Mouse (Mus musculus): ENCODE results near the gene Scamp1. TPM values are rescaled to one million over a fixed set of nuclear protein-coding genes. Genes with fewer than 3 reads are reported as not detected.
A peak's percentile ranks its signal among the peaks of the same experiment; 100 is the strongest.

Gene Scamp1
- total RNA-seq, 2 experiments from 2014 or later: 14.7 to 18.6 TPM

- peak in 1 of 2 experiments; percentile 28 for DNase-seq
- intact Hi-C loops (cut with DNase I): loop anchor here (1.0 kb wide), 1 partner anchor 74 kb away; the partner anchor contains the start of gene Ap3b1
Measured at GRCm38 (mm10) chr13:94284543-94285269, 951 bp downstream of the Scamp1 start.

GRCm38 (mm10) chr13:94279420-94279819 lies 6.2 kb downstream of the Scamp1 start:
- intact Hi-C loops (cut with DNase I): no loop called here

GRCm38 (mm10) chr13:94271284-94271683 lies 14.4 kb downstream of the Scamp1 start:
- DNase-seq: no peak
- intact Hi-C loops (cut with DNase I): no loop called here

More at GRCm38 (mm10) chr13:94279420-94279819, 6.2 kb downstream of the Scamp1 start:
- no peak for DNase-seq

- DNase-seq: no peak
- intact Hi-C loops (cut with DNase I): no loop called here
Measured at GRCm38 (mm10) chr13:94268201-94268600, 17.5 kb downstream of the Scamp1 start.

- DNase-seq: no peak
- intact Hi-C loops (cut with DNase I): no loop called here
Measured at GRCm38 (mm10) chr13:94267190-94267589, 18.5 kb downstream of the Scamp1 start.

- no peak for DNase-seq
- intact Hi-C loops (cut with DNase I): no loop called here
Measured at GRCm38 (mm10) chr13:94266530-94266929, 19.1 kb downstream of the Scamp1 start.

GRCm38 (mm10) chr13:94265291-94265690 lies 20.4 kb downstream of the Scamp1 start:
- DNase-seq: no peak
- intact Hi-C loops (cut with DNase I): no loop called here

- DNase-seq: no peak
- intact Hi-C loops (cut with DNase I): no loop called here
Measured at GRCm38 (mm10) chr13:94263943-94264342, 21.7 kb downstream of the Scamp1 start.

- intact Hi-C loops (cut with DNase I): no loop called here
Measured at GRCm38 (mm10) chr13:94262551-94262950, 23.1 kb downstream of the Scamp1 start.

GRCm38 (mm10) chr13:94261624-94262023 lies 24.0 kb downstream of the Scamp1 start:
- intact Hi-C loops (cut with DNase I): no loop called here
- DNase-seq: no peak

More at GRCm38 (mm10) chr13:94262551-94262950, 23.1 kb downstream of the Scamp1 start:
- no peak for DNase-seq

- intact Hi-C loops (cut with DNase I): no loop called here
- no peak for DNase-seq
Measured at GRCm38 (mm10) chr13:94260961-94261360, 24.7 kb downstream of the Scamp1 start.

- intact Hi-C loops (cut with DNase I): no loop called here
- DNase-seq: no peak
Measured at GRCm38 (mm10) chr13:94259210-94259609, 26.4 kb downstream of the Scamp1 start.

- DNase-seq: no peak
- intact Hi-C loops (cut with DNase I): no loop called here
Measured at GRCm38 (mm10) chr13:94258530-94258929, 27.1 kb downstream of the Scamp1 start.

- DNase-seq: no peak
Measured at GRCm38 (mm10) chr13:94257711-94258110, 27.9 kb downstream of the Scamp1 start.

GRCm38 (mm10) chr13:94255176-94255575 lies 30.5 kb downstream of the Scamp1 start:
- no peak for DNase-seq
- intact Hi-C loops (cut with DNase I): no loop called here

More at GRCm38 (mm10) chr13:94257711-94258110, 27.9 kb downstream of the Scamp1 start:
- intact Hi-C loops (cut with DNase I): no loop called here

- no peak for DNase-seq
- intact Hi-C loops (cut with DNase I): no loop called here
Measured at GRCm38 (mm10) chr13:94254286-94254685, 31.4 kb downstream of the Scamp1 start.

GRCm38 (mm10) chr13:94253052-94253451 lies 32.6 kb downstream of the Scamp1 start:
- no peak for DNase-seq
- intact Hi-C loops (cut with DNase I): no loop called here

- DNase-seq: no peak
- intact Hi-C loops (cut with DNase I): no loop called here
Measured at GRCm38 (mm10) chr13:94250761-94251160, 34.9 kb downstream of the Scamp1 start.

GRCm38 (mm10) chr13:94250188-94250587 lies 35.5 kb downstream of the Scamp1 start:
- no peak for DNase-seq
- intact Hi-C loops (cut with DNase I): no loop called here

- DNase-seq: no peak
- intact Hi-C loops (cut with DNase I): no loop called here
Measured at GRCm38 (mm10) chr13:94242897-94243296, 42.8 kb downstream of the Scamp1 start.

- no peak for DNase-seq
- intact Hi-C loops (cut with DNase I): no loop called here
Measured at GRCm38 (mm10) chr13:94241892-94242524, 43.6 kb downstream of the Scamp1 start.

GRCm38 (mm10) chr13:94240873-94241272 lies 44.8 kb downstream of the Scamp1 start:
- intact Hi-C loops (cut with DNase I): no loop called here
- DNase-seq: no peak
